Mouse (Mus musculus) ES-E14 (cell line): Measurements from ENCODE around the gene Glrx.

Experiments
- CHD2 ChIP-seq: IDR thresholded peaks from 2 replicates; pipeline ENCODE4 v1.6.1; 2014; ENCODE audit warnings: mild to moderate bottlenecking, low read depth, low read length, inconsistent platforms
- HCFC1 ChIP-seq: IDR thresholded peaks from 2 replicates; pipeline ENCODE4 v1.6.1; 2012; ENCODE audit warnings: low read length, inconsistent platforms, borderline replicate concordance; ENCODE audit not compliant: insufficient read depth
- MAFK ChIP-seq: IDR thresholded peaks from 2 replicates; pipeline ENCODE4 v1.6.1; 2014; ENCODE audit warnings: mild to moderate bottlenecking, low read depth, low read length, inconsistent platforms; ENCODE audit not compliant: insufficient read depth
- ZC3H11A ChIP-seq: IDR thresholded peaks from 2 replicates; pipeline ENCODE4 v1.6.1; 2012; ENCODE audit warnings: low read depth, mild to moderate bottlenecking, inconsistent platforms, low read length, borderline replicate concordance
- ZNF384 ChIP-seq: IDR thresholded peaks from 2 replicates; pipeline ENCODE4 v1.6.1; 2012; ENCODE audit warnings: low read depth, low read length, inconsistent platforms

DNA sequence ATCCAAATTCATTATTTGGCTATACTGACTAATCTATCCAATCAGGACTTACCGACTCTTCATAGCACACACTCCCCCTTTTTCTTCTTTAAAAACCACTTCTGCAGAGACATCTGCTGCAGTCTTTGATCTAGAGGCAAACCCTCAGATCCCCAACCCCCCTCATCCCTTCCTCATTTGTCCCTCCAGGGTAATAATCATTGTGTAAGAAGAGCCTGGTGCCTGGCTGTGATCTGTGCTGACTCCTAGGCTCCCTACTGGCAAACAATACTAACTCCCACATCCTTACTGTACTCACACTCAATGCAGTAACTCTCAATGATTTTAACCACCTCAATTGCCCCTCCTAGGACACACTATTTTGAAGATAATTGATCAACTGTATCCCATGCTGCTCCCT, 29.7 kb upstream of the Glrx start:
- no peak for TF ChIP-seq HCFC1
- no peak for TF ChIP-seq MAFK
- TF ChIP-seq ZNF384, result no peak
- TF ChIP-seq CHD2, result no peak
- TF ChIP-seq ZC3H11A, result no peak
